ENCODE assay signal across 18 mouse cellular contexts in genomic region chr1:156863726-156864125, GRCm38 (mm10). TPM values are rescaled to one million over a fixed set of nuclear protein-coding genes. Genes with fewer than 3 reads are reported as not detected.
DNase-seq lines count a peak whose midpoint lies in the region; ATAC-seq and TF ChIP-seq lines count a peak whose summit lies in the region.
"Had no signal": no experiment of that assay in that cellular context is flagged by ENCODE, and none has a peak within 500 bp of the region (broad histone marks: within the 10 kb centered on the region; RNA-seq: fewer than 3 reads in every experiment).

No protein-coding gene starts in this region.

- H3K27me3 ChIP-seq in intestine, embryonic 14.5 days (replicated peaks; ENCODE audit: control insufficient read depth, insufficient read depth, low read length), result no peaks in the 10 kb centered on the region
- no peaks in the 10 kb centered on the region for H3K27me3 ChIP-seq in intestine, postnatal 0 days (replicated peaks; ENCODE audit: control insufficient read depth, insufficient read depth, low read length)
- H3K27me3 ChIP-seq in midbrain, embryonic 16.5 days (ENCODE audit: control insufficient read depth, insufficient read depth, low read depth, low read length), result no peaks in the 10 kb centered on the region
- no peaks in the 10 kb centered on the region for H3K27me3 ChIP-seq in midbrain, embryonic 11.5 days (ENCODE audit: control insufficient read depth, insufficient read depth, low read length)
- no peaks in the 10 kb centered on the region for H3K27me3 ChIP-seq in hindbrain, embryonic 14.5 days (ENCODE audit: control insufficient read depth, insufficient read depth, low read length)
- H3K27me3 ChIP-seq in stomach, postnatal 0 days (ENCODE audit: control insufficient read depth, insufficient read depth, low read length), result no peaks in the 10 kb centered on the region
- H3K27me3 ChIP-seq: CH12.LX; embryonic facial prominence, embryonic 12.5 days; liver, embryonic 15.5 days; megakaryocyte, embryonic 14.5 days; Patski had no signal

- TF ChIP-seq EP300 in stomach, postnatal 0 days (optimal IDR thresholded peaks at IDR 0.05), result no peak

- no peak overlapping the region for H3K4me2 ChIP-seq in intestine, embryonic 14.5 days (ENCODE audit: low read length)
- H3K4me2 ChIP-seq in intestine, postnatal 0 days (replicated peaks; ENCODE audit: low read depth), result no peak overlapping the region
- no peak overlapping the region for H3K4me2 ChIP-seq in midbrain, embryonic 16.5 days (ENCODE audit: low read length)
- no peak overlapping the region for H3K4me2 ChIP-seq in midbrain, embryonic 11.5 days
- H3K4me2 ChIP-seq in hindbrain, embryonic 14.5 days (replicated peaks), result no peak overlapping the region; the same call in 1 of the 2 replicates
- no peak overlapping the region for H3K4me2 ChIP-seq in stomach, postnatal 0 days (replicated peaks; ENCODE audit: low read depth)
- H3K4me2 ChIP-seq: embryonic facial prominence, embryonic 12.5 days; heart, embryonic 11.5 days; liver, embryonic 15.5 days had no signal

- 51% methylated on average over 3 of the region's 3 CpGs for WGBS in intestine, embryonic 14.5 days
- 53% methylated on average over 3 of the region's 3 CpGs for WGBS in intestine, postnatal 0 days
- 58% methylated on average over 3 of the region's 3 CpGs for WGBS in midbrain, embryonic 16.5 days
- 86% methylated on average over 3 of the region's 3 CpGs for WGBS in midbrain, embryonic 11.5 days
- WGBS in hindbrain, embryonic 14.5 days, result 49% methylated on average over 3 of the region's 3 CpGs
- WGBS in stomach, postnatal 0 days, result 48% methylated on average over 3 of the region's 3 CpGs

- H3K27ac ChIP-seq in intestine, embryonic 14.5 days (ENCODE audit: low read depth), result peak overlapping the region; percentile 80
- H3K27ac ChIP-seq in intestine, postnatal 0 days (ENCODE audit: low read depth, low read length), result no peak overlapping the region; the same call in 1 of the 2 replicates
- 0 out of 2 replicates have a peak overlapping the region, but pooled peaks have one; percentile 2 for H3K27ac ChIP-seq in midbrain, embryonic 16.5 days (ENCODE audit: low read length)
- no peak overlapping the region for H3K27ac ChIP-seq in midbrain, embryonic 11.5 days (ENCODE audit: low read depth, low read length)
- peak overlapping the region; percentile 14 for H3K27ac ChIP-seq in hindbrain, embryonic 14.5 days
- 0 out of 2 replicates have a peak overlapping the region, but pooled peaks have one; percentile 10 for H3K27ac ChIP-seq in stomach, postnatal 0 days (replicated peaks)
- H3K27ac ChIP-seq: embryonic facial prominence, embryonic 12.5 days; liver, embryonic 15.5 days had no signal

- H3K9ac ChIP-seq in intestine, embryonic 14.5 days (ENCODE audit: low read length), result no peak overlapping the region
- no peak overlapping the region for H3K9ac ChIP-seq in intestine, postnatal 0 days (ENCODE audit: low read depth, low read length)
- H3K9ac ChIP-seq in midbrain, embryonic 16.5 days (ENCODE audit: low read depth, low read length), result no peak overlapping the region
- H3K9ac ChIP-seq in midbrain, embryonic 11.5 days (ENCODE audit: low read length), result no peak overlapping the region
- H3K9ac ChIP-seq in hindbrain, embryonic 14.5 days, result no peak overlapping the region
- no peak overlapping the region for H3K9ac ChIP-seq in stomach, postnatal 0 days (ENCODE audit: low read length)
- H3K9ac ChIP-seq: embryonic facial prominence, embryonic 12.5 days; liver, embryonic 15.5 days had no signal

- H3K9me3 ChIP-seq in intestine, embryonic 14.5 days (ENCODE audit: control insufficient read depth, low read length), result no peaks in the 10 kb centered on the region
- no peaks in the 10 kb centered on the region for H3K9me3 ChIP-seq in intestine, postnatal 0 days (ENCODE audit: control insufficient read depth)
- H3K9me3 ChIP-seq in midbrain, embryonic 16.5 days (replicated peaks; ENCODE audit: control insufficient read depth, low read length, poor library complexity, severe bottlenecking), result no peaks in the 10 kb centered on the region
- H3K9me3 ChIP-seq in midbrain, embryonic 11.5 days (ENCODE audit: control insufficient read depth, low read length), result no peaks in the 10 kb centered on the region
- H3K9me3 ChIP-seq in hindbrain, embryonic 14.5 days (ENCODE audit: control insufficient read depth, low read length), result no peaks in the 10 kb centered on the region
- no peaks in the 10 kb centered on the region for H3K9me3 ChIP-seq in stomach, postnatal 0 days (ENCODE audit: control insufficient read depth, low read length)
- H3K9me3 ChIP-seq: embryonic facial prominence, embryonic 12.5 days; liver, embryonic 15.5 days; megakaryocyte, embryonic 14.5 days had no signal

- peaks cover 3% of the 10 kb centered on the region; the same call in 1 of the 2 replicates for H3K36me3 ChIP-seq in intestine, embryonic 14.5 days (ENCODE audit: control insufficient read depth, insufficient read depth, low read length)
- 0 out of 2 replicates have a peak, but pooled peaks cover 3% of the 10 kb centered on the region for H3K36me3 ChIP-seq in intestine, postnatal 0 days (ENCODE audit: control insufficient read depth, insufficient read depth)
- H3K36me3 ChIP-seq in midbrain, embryonic 16.5 days (ENCODE audit: control insufficient read depth, insufficient read depth, low read length), result no peaks in the 10 kb centered on the region; the same call in 1 of the 2 replicates
- H3K36me3 ChIP-seq in midbrain, embryonic 11.5 days (ENCODE audit: control insufficient read depth, insufficient read depth, low read length), result no peaks in the 10 kb centered on the region
- peaks cover 10% of the 10 kb centered on the region for H3K36me3 ChIP-seq in hindbrain, embryonic 14.5 days (replicated peaks; ENCODE audit: control insufficient read depth, insufficient read depth)
- H3K36me3 ChIP-seq in stomach, postnatal 0 days (ENCODE audit: control insufficient read depth, insufficient read depth, low read length), result no peaks in the 10 kb centered on the region
- H3K36me3 ChIP-seq: liver, embryonic 15.5 days had no signal

- H3K4me1 ChIP-seq in intestine, embryonic 14.5 days (replicated peaks; ENCODE audit: control insufficient read depth, insufficient read depth, low read length), result peaks cover 12% of the 10 kb centered on the region
- 0 out of 2 replicates have a peak, but pooled peaks cover 6% of the 10 kb centered on the region for H3K4me1 ChIP-seq in intestine, postnatal 0 days (replicated peaks; ENCODE audit: control insufficient read depth, insufficient read depth, low read length)
- peaks cover 8% of the 10 kb centered on the region; the same call in 1 of the 2 replicates for H3K4me1 ChIP-seq in midbrain, embryonic 16.5 days (ENCODE audit: control insufficient read depth, insufficient read depth, low read length)
- no peaks in the 10 kb centered on the region for H3K4me1 ChIP-seq in midbrain, embryonic 11.5 days (ENCODE audit: control insufficient read depth, insufficient read depth, low read length)
- H3K4me1 ChIP-seq in hindbrain, embryonic 14.5 days (replicated peaks; ENCODE audit: control insufficient read depth, insufficient read depth, low read length), result peaks cover 16% of the 10 kb centered on the region; the same call in 1 of the 2 replicates
- no peaks in the 10 kb centered on the region for H3K4me1 ChIP-seq in stomach, postnatal 0 days (replicated peaks; ENCODE audit: control insufficient read depth, insufficient read depth)

- H3K4me3 ChIP-seq in intestine, embryonic 14.5 days (ENCODE audit: low read depth, low read length), result no peak overlapping the region
- H3K4me3 ChIP-seq in intestine, postnatal 0 days (ENCODE audit: low read depth, low read length), result no peak overlapping the region
- no peak overlapping the region for H3K4me3 ChIP-seq in midbrain, embryonic 16.5 days (ENCODE audit: low read depth, low read length)
- no peak overlapping the region for H3K4me3 ChIP-seq in midbrain, embryonic 11.5 days (ENCODE audit: low read depth, low read length)
- H3K4me3 ChIP-seq in hindbrain, embryonic 14.5 days (replicated peaks; ENCODE audit: low read length), result no peak overlapping the region
- H3K4me3 ChIP-seq in stomach, postnatal 0 days (ENCODE audit: low read depth, low read length), result no peak overlapping the region
- H3K4me3 ChIP-seq: embryonic facial prominence, embryonic 12.5 days; liver, embryonic 15.5 days; megakaryocyte, embryonic 14.5 days had no signal

- ATAC-seq in intestine, embryonic 14.5 days (replicated peaks; ENCODE audit: low FRiP score, low TSS enrichment, low read depth), result no peak
- no peak for ATAC-seq in intestine, postnatal 0 days
- ATAC-seq in midbrain, embryonic 16.5 days, result no peak
- no peak for ATAC-seq in midbrain, embryonic 11.5 days (ENCODE audit: low FRiP score)
- ATAC-seq in hindbrain, embryonic 14.5 days (ENCODE audit: low FRiP score), result no peak
- ATAC-seq in stomach, postnatal 0 days (ENCODE audit: low FRiP score, low TSS enrichment), result no peak
- no peak for ATAC-seq in granulocyte monocyte progenitor cell, adult 5-6 weeks (replicated peaks; ENCODE audit: poor library complexity, severe bottlenecking)
- ATAC-seq: Patski had no signal

- no peak for TF ChIP-seq CTCF in intestine, postnatal 0 days (IDR thresholded peaks at IDR 0.05; ENCODE audit: low read depth)
- no peak for TF ChIP-seq CTCF in stomach, postnatal 0 days (IDR thresholded peaks at IDR 0.05; ENCODE audit: low read depth)

- DNase-seq in intestine, embryonic 14.5 days (ENCODE audit: low spot score), result no peak
- DNase-seq in midbrain, embryonic 11.5 days (ENCODE audit: low spot score, missing footprints), result no peak
- no peak for DNase-seq in hindbrain, embryonic 14.5 days (ENCODE audit: low spot score)
- no peak for DNase-seq in stomach, postnatal 0 days (ENCODE audit: low spot score)
- DNase-seq: cerebellum, postnatal 14 days; kidney, adult 18-20 months; layer of hippocampus, adult 9-11 months; left cerebral cortex, postnatal 4 days; spleen, adult 18-20 months had no signal

RNA-seq across cellular contexts. Expression of gene Angptl1, which starts 25.4 kb away (rescaled TPM):
- polyA plus RNA-seq in intestine, embryonic 14.5 days (2014; fragmentation: Nextera tagmentation; extraction: Ambion mirVana), result 38.7 and 45.9 TPM in 2 replicates
- 18.8 and 20.9 TPM in 2 replicates for polyA plus RNA-seq in intestine, postnatal 0 days (2015; fragmentation: Nextera tagmentation; extraction: Ambion mirVana)
- 0.44 and 0.86 TPM in 2 replicates for polyA plus RNA-seq in midbrain, embryonic 16.5 days (2015; fragmentation: Nextera tagmentation; extraction: Ambion mirVana)
- polyA plus RNA-seq in midbrain, embryonic 11.5 days (2014; fragmentation: Nextera tagmentation; extraction: Ambion mirVana), result 1.4 and 1.6 TPM in 2 replicates
- polyA plus RNA-seq in hindbrain, embryonic 14.5 days (2014; fragmentation: Nextera tagmentation; extraction: Ambion mirVana), result 2.2 and 3.6 TPM in 2 replicates
- 7.6 and 8.0 TPM in 2 replicates for polyA plus RNA-seq in stomach, postnatal 0 days (2015; fragmentation: Nextera tagmentation; extraction: Ambion mirVana)
- not detected in 2 replicates for total RNA-seq in granulocyte monocyte progenitor cell, adult 5-6 weeks (2014; fragmentation: Nextera tagmentation)
- not detected in 2 replicates for total RNA-seq in granulocyte monocyte progenitor cell, adult 5-6 weeks (2017)

Comparison
In these comparisons a context has a peak if more than half of its experiments do, and no peak if none do; other contexts are left out.
1. H3K27ac ChIP-seq: peak in intestine, embryonic 14.5 days (single experiment), midbrain, embryonic 16.5 days (single experiment), hindbrain, embryonic 14.5 days (single experiment) and stomach, postnatal 0 days (single experiment); none in intestine, postnatal 0 days (single experiment) and midbrain, embryonic 11.5 days (single experiment).